Mouse (Mus musculus) frontal cortex, postnatal 14 days (tissue): ENCODE data around the gene Ankrd44.

Source experiments
- DNase-seq, 2 experiments: peaks; one replicate each; pipeline ENCODE4 v3.0.0; 2022; ENCODE audit warnings: low spot score in 2 of 2

Ankrd44 gene

DNA sequence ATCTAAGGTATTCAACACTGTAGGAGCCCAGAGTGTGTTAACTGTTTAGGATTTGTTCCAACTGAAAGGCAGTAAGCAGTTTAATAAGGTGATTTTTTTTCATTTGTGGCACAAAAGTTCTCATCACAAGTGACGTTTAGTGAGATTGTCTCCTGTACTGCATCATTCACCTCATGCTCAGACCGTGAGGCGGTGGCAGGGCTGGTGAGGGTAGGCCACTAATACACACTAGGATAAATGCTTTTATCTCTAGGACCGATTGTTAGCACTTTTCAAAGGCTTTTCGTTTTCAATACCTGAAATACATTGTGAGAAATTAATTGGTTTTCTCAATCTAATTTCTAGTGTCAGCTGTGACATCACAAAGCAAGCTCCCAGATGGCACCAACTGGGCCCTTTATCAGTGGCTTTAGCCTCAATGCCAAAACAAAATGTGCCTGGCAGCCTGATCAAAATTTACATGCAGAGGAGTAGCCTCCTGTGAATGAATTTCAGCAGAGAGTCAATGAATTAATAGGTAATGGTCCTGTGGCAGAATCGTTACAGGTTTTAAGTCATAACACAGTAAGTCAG lies 286.6 kb downstream of the Ankrd44 start:
- no peak for DNase-seq

DNA sequence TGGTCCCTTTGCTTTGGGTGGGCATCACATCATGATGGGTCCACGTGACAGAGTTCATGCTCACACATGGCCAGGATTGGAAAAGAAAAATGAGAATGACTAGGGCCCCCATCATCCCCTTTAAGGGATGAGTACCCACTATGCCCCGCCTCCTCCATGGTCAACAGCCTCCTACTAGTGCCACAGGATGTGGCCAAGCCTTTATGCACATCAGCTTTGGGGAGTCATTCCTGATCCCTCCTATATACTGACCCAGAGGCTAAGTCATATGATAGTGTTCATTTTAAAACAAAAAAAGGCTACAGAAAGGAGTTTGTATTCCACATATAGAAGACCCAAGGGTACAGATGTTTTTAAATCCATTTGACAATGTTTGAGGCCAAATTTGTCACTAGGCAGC lies 287.1 kb downstream of the Ankrd44 start:
- no peak for DNase-seq

DNA sequence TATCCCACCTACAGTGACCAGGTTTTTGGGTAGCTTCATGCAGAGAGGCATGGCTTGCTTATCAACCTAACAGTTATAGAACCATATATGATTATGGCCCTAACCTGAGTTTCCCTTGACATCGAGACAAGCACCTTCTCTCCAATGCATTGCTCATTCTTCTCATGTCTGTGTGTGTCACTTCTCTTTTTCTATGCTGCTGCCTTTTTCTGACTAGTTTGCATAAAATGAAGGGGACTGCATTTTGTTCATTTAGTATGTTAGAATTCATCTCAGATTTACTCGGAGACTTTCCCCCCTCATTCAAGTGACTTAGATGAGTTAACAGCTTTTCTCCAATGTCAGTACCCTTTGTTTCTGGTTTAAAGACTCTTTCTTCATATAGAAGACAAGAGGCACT lies 288.8 kb downstream of the Ankrd44 start:
- DNase-seq = no peak

DNA sequence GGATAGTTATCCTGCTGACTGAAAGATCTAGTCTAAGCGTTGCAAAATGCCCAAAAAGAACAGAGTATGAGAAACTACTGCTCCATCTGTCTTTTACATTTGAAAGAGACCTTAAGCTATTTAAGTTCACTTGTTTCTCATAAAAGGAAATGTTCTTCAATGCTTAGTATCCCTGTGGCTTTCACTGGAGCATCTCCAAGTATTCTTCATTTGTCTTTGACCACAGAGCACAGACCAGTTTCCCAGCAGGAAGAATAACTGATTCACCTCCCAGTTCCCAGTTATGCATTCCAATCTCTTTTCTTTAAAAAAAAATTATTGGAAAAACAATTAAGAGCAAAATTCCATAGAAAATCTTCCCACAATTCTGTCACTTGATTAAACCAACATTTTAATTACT lies 297.1 kb downstream of the Ankrd44 start:
- no peak for DNase-seq

DNA sequence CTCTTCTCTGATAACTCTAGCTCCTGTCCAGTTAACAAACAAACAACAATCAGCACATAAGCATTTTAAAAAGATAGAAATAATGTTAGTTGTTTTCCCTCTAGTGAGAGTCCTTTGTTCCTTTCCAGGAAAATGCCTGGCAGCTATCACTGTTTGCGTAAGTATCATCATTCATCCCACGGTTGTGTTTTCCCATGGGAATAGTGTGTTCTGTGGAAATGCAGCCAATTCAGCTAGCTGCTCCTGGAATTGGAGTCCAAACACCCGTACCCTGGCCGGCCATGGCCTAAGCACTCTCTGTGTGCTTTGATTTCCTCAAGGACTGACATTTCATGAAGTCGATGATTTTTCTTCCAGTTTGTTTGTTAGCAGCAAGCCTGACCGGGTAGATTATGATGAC lies 311.2 kb downstream of the Ankrd44 start:
- DNase-seq = no peak

DNA sequence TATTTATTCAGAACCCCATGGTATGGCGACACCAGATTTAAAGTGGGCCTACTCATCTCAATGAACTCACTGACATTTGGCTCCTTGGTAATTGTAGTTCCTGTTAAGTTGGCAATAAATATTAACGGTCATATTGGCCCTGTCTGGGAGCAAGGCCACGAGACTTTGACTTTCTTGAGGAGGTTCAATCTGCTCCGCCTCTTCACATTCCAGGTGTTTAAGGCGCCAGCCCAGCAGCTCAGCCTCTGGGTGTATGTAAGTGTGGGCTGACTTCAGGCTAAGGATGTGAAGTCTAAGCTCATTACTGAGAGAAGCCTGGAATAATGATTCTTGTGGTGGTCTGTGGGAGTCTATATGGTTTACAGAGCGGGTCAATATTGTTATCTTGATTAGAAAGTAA lies 313.8 kb downstream of the Ankrd44 start:
- DNase-seq = no peak

DNA sequence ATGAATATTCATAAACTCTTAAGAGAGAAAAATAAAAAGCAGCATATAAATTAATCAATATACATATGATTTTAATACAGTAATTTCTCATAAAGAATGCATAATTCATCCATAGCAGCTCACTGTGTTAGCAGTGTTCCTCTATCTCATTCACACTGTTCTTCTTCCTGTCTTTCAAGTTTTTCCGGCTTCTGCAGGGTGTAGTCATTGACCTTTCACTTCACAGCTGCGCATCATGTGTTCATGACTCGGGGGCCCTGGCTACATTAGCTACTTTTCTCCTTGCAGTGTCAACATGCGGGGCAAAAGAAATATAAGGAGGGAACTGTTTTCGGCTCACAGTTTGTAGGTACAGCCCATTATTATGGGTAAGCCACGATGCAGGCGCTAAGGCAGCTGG lies 314.3 kb downstream of the Ankrd44 start:
- no peak for DNase-seq

DNA sequence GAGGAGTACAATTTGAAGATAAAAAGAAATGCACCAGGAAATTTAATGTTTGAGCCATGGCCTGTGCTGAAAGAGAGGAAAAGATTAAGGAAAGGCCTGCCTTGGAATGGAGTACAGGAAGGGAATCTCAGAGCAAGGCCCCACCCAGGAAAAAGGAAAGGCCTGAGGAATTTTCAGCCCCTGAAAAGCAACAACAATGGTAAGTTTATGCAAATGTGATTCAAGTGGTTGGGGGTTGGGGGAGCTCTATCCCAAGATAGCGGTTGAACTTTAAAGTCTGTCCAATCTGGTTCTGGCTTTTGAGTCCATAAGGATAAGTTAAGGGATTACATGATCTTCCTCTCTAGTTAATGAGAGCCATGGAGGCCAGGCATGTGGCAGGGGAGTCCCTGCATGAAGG lies 319.3 kb downstream of the Ankrd44 start:
- DNase-seq = no peak

DNA sequence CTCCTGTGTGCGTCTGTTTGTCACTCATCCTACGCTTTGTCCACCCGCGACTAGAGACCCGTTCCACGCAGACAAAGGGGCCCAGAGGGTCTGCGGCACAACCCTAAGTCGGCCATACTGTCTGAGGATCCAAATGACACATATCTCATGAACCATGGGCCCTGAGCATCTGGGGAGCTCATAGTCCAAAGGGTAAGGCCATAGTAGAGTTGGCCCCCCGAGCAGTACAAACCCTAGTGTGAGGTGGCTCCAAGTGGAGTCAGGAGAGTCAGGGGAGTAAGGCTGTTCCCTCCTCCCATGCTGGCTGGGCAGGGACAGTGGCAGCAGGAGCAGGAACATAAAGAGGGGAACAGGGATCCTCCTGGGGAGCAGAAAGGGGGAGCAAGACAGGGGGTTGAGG lies 324.5 kb downstream of the Ankrd44 start:
- DNase-seq = no peak

DNA sequence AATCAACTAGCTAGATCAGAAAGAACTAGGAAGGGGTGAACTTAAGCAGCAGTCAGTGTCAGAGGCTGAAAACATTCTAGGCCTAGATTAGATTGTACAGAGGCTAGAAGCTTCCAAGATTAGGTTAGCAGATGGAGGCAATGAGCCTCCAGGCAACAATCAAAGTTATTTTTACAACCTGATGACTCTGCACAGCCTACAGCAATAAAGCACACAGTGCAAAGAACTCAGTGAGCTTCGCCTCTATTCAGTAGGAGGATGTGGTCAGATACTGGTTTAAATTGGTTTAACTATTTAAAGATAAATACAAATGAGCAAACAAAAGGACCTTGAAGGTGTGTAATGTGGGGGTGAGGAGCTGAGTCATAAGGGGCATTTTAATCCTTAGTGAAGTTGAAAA lies 325.9 kb downstream of the Ankrd44 start:
- DNase-seq = no peak

DNA sequence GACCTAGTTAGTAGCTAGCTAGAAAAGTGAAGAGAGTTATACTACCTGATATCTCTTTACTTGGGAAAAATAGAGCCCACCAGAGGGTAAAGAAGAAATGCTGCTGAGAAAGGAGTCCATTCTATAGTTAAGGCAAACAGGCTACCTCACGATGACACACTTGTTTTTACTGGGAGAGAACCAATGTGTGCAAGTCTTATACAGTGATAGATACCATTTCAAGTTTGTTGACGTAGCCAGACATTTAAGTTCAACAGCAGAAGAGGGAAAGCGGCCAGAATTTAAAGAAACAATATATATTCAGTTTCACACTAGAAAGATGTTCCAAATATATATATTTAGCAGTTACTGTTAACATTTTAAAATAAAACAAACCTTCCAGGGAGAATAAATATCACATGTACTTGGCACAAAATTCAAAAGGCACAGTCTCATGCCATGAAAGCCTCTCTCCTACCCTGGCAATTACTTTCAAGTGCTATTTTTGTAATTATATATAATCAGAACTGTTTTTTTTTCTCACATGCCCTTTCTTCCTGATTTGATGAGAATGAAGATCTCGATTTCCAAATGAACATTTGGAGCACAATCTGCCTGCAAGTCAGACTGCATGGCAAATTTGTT lies 328.5 kb downstream of the Ankrd44 start:
- no peak for DNase-seq

DNA sequence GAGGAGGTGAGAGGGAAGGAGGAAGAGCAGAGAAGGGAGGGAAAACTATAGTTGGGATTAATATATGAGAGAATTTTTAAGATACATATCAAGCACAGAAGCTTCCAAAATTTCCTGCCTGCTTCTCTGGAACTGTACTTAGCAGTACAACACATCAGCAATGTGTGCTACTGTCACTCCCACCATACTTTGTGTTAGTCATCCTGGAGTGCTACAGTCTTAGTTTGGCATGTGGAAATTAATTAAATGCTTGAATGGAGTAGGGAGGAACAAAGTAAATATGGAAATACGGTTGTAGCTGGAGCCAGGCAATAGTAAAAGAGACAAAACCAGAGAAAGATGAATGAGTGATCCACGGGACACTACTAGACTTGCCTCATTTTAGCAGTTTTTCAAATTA lies 330.0 kb downstream of the Ankrd44 start:
- DNase-seq = no peak
